Comparison of ENCODE assay signal across 35 mouse cellular contexts in genomic region chr17:10947614-10948013, GRCm38 (mm10).
"Had no signal": no experiment of that assay in that cellular context is flagged by ENCODE, and none has a peak within 500 bp of the region (broad histone marks: within the 10 kb centered on the region; RNA-seq: fewer than 3 reads in every experiment).

No protein-coding gene starts in this region.

- H3K4me1 ChIP-seq: heart, embryonic 10.5 days; heart, embryonic 12.5 days; hindbrain, embryonic 10.5 days; hindbrain, embryonic 12.5 days; hindbrain, embryonic 13.5 days; hindbrain, embryonic 15.5 days; intestine, embryonic 15.5 days; kidney, embryonic 15.5 days had no signal

- ATAC-seq: hindbrain, embryonic 16.5 days; hindbrain, postnatal 0 days; inflammation-experienced regulatory T-cells, adult 6 months; intestine, embryonic 15.5 days; intestine, embryonic 16.5 days; intestine, postnatal 0 days had no signal

- H3K27me3 ChIP-seq: heart, embryonic 12.5 days; heart, embryonic 13.5 days; heart, embryonic 15.5 days; hindbrain, embryonic 12.5 days; hindbrain, embryonic 13.5 days; hindbrain, embryonic 15.5 days; intestine, embryonic 15.5 days; kidney, embryonic 15.5 days had no signal

- DNase-seq: heart, adult 2 months; heart, postnatal 10 days; heart, postnatal 14 days; heart, postnatal 36 days; heart, postnatal 4 days; kidney, adult 11 months; kidney, adult 18-20 months; kidney, adult 2 months; kidney, adult 8-10 months; kidney, adult 9 months; kidney, postnatal 10 days; kidney, postnatal 14 days; kidney, postnatal 25 days; kidney, postnatal 36 days; kidney, postnatal 4 days; layer of hippocampus, adult 9-11 months had no signal

- H3K9me3 ChIP-seq: heart, embryonic 10.5 days; heart, embryonic 12.5 days; heart, embryonic 13.5 days; heart, embryonic 15.5 days; hindbrain, embryonic 10.5 days; hindbrain, embryonic 12.5 days; hindbrain, embryonic 13.5 days; hindbrain, embryonic 15.5 days; intestine, embryonic 15.5 days; kidney, embryonic 15.5 days had no signal

- H3K27ac ChIP-seq: heart, adult 2 months; heart, embryonic 10.5 days; heart, embryonic 13.5 days; heart, embryonic 15.5 days; hindbrain, embryonic 10.5 days; hindbrain, embryonic 12.5 days; hindbrain, embryonic 13.5 days; hindbrain, embryonic 14.5 days; hindbrain, embryonic 15.5 days; hindbrain, postnatal 0 days; intestine, embryonic 15.5 days; kidney, embryonic 15.5 days; kidney, postnatal 0 days; layer of hippocampus, adult 2 months had no signal

- H3K36me3 ChIP-seq: heart, embryonic 10.5 days; heart, embryonic 12.5 days; heart, embryonic 13.5 days; heart, embryonic 15.5 days; hindbrain, embryonic 10.5 days; hindbrain, embryonic 12.5 days; hindbrain, embryonic 13.5 days; hindbrain, embryonic 15.5 days; intestine, embryonic 15.5 days; kidney, embryonic 15.5 days had no signal

- H3K4me3 ChIP-seq: heart, adult 2 months; heart, embryonic 10.5 days; heart, embryonic 12.5 days; heart, embryonic 13.5 days; heart, embryonic 15.5 days; hindbrain, embryonic 10.5 days; hindbrain, embryonic 12.5 days; hindbrain, embryonic 13.5 days; hindbrain, embryonic 15.5 days; intestine, embryonic 15.5 days; kidney, embryonic 15.5 days; layer of hippocampus, adult 2 months had no signal

- H3K4me2 ChIP-seq: heart, embryonic 11.5 days; heart, embryonic 12.5 days; heart, embryonic 13.5 days; heart, embryonic 15.5 days; hindbrain, embryonic 12.5 days; hindbrain, embryonic 13.5 days; hindbrain, embryonic 14.5 days; hindbrain, embryonic 15.5 days; intestine, embryonic 15.5 days; kidney, embryonic 15.5 days had no signal

- H3K9ac ChIP-seq: heart, embryonic 12.5 days; heart, embryonic 13.5 days; heart, embryonic 15.5 days; hindbrain, embryonic 12.5 days; hindbrain, embryonic 13.5 days; hindbrain, embryonic 14.5 days; hindbrain, embryonic 15.5 days; intestine, embryonic 15.5 days; kidney, embryonic 15.5 days had no signal
